In genomic region chr1:84621308-84621707, GRCm38 (mm10) we compare ENCODE assay signal across 7 mouse cellular contexts.
DNase-seq lines count a peak whose midpoint lies in the region; ATAC-seq and TF ChIP-seq lines count a peak whose summit lies in the region.

No protein-coding gene starts in this region.

- peak; percentile 22 for DNase-seq in adrenal gland, postnatal 10 days
- peak; percentile 34 to 39 for DNase-seq in cerebellum, adult 18-20 months
- DNase-seq in frontal cortex, adult 2 months (ENCODE audit: extremely low spot score in 1 of 2, low spot score in 1 of 2): peak; percentile 62 to 73
- DNase-seq in left cerebral cortex, postnatal 10 days (ENCODE audit: extremely low spot score in 1 of 2, low spot score in 2 of 2): peak; percentile 77 to 81
- peak; percentile 67 for DNase-seq in retina, embryonic 14.5 days (ENCODE audit: low spot score)
- no peak for DNase-seq in gastrocnemius, adult 2 months

- 68% methylated on average over 3 of the region's 3 CpGs for WGBS in heart, embryonic 12.5 days

- no peak overlapping the region for H3K4me2 ChIP-seq in heart, embryonic 12.5 days

- peaks cover 6% of the 10 kb centered on the region; the same call in 1 of the 2 replicates for H3K4me1 ChIP-seq in heart, embryonic 12.5 days (replicated peaks)

- H3K9me3 ChIP-seq in heart, embryonic 12.5 days (replicated peaks): no peaks in the 10 kb centered on the region

- intact Hi-C loops in left cerebral cortex, postnatal 10 days (cut with DNase I): loop anchor here (10.0 kb wide), 1 partner anchor 73 kb away; the partner anchor contains the start of gene Dner
- intact Hi-C loops in gastrocnemius, adult 2 months (cut with DNase I): no loop called here

- H3K27ac ChIP-seq in gastrocnemius, adult 2 months: no peak overlapping the region
- no peak overlapping the region for H3K27ac ChIP-seq in heart, embryonic 12.5 days (ENCODE audit: poor library complexity, severe bottlenecking)

- no peaks in the 10 kb centered on the region for H3K27me3 ChIP-seq in heart, embryonic 12.5 days (replicated peaks)

- H3K9ac ChIP-seq in heart, embryonic 12.5 days: no peak overlapping the region

- TF ChIP-seq CTCF in gastrocnemius, adult 2 months (IDR thresholded peaks at IDR 0.05): no peak

- ATAC-seq in heart, embryonic 12.5 days (ENCODE audit: insufficient number of reproducible peaks, low FRiP score): no peak

- no peak overlapping the region for H3K4me3 ChIP-seq in gastrocnemius, adult 2 months
- no peak overlapping the region for H3K4me3 ChIP-seq in heart, embryonic 12.5 days

- H3K36me3 ChIP-seq in heart, embryonic 12.5 days: no peaks in the 10 kb centered on the region
